Mouse (Mus musculus) C2C12 (cell line): ENCODE measurements around the gene Mr1. TPM values are rescaled to one million over a fixed set of nuclear protein-coding genes. Genes with fewer than 3 reads are reported as not detected.
A peak's percentile ranks its signal among the peaks of the same experiment; 100 is the strongest.

Source experiments
- H3K27me3 ChIP-seq: one replicate; pipeline ENCODE4 v1.6.1; 2011; ENCODE audit not compliant: control insufficient read depth, insufficient read depth, insufficient read length
- H3K36me3 ChIP-seq: one replicate; pipeline ENCODE4 v1.6.1; 2011; ENCODE audit not compliant: control insufficient read depth, insufficient read depth
- H3K4me3 ChIP-seq: one replicate; pipeline ENCODE4 v1.5.1; 2011; ENCODE audit warnings: mild to moderate bottlenecking, control low read depth; ENCODE audit not compliant: poor library complexity, insufficient read depth, severe bottlenecking
- H3K79me2 ChIP-seq: one replicate; pipeline ENCODE4 v1.6.1; 2011; ENCODE audit not compliant: control insufficient read depth, insufficient read depth
- H3K79me3 ChIP-seq: one replicate; pipeline ENCODE4 v1.6.1; 2011; ENCODE audit warnings: low read depth, control low read depth
- H3ac ChIP-seq: one replicate; pipeline ENCODE3; 2011; ENCODE audit warnings: low read depth; ENCODE audit not compliant: control insufficient read depth, insufficient read length
- CEBPB ChIP-seq: IDR thresholded peaks from one replicate; pipeline ENCODE4 v1.6.1; 2011; ENCODE audit warnings: low read depth, mild to moderate bottlenecking, control low read depth, moderate library complexity
- CTCF ChIP-seq: IDR thresholded peaks from one replicate; pipeline ENCODE4 v1.5.1; 2011; ENCODE audit not compliant: control insufficient read depth, insufficient read depth, insufficient read length
- FOSL1 ChIP-seq: IDR thresholded peaks from one replicate; pipeline ENCODE4 v1.8.0; 2011; ENCODE audit warnings: mild to moderate bottlenecking, low read length; ENCODE audit not compliant: poor library complexity, insufficient read depth, severe bottlenecking
- MAX ChIP-seq: IDR thresholded peaks from one replicate; pipeline ENCODE4 v1.6.1; 2011; ENCODE audit warnings: mild to moderate bottlenecking, control low read depth
- MYOD1 ChIP-seq: IDR thresholded peaks from one replicate; pipeline ENCODE4 v1.6.1; 2011; ENCODE audit warnings: low read depth; ENCODE audit not compliant: control insufficient read depth, insufficient read length
- MYOG ChIP-seq: IDR thresholded peaks from one replicate; pipeline ENCODE4 v1.6.1; 2011; ENCODE audit not compliant: control insufficient read depth, insufficient read length; ENCODE audit errors: extremely low read depth
- USF1 ChIP-seq: IDR thresholded peaks from one replicate; pipeline ENCODE4 v1.6.1; 2011; ENCODE audit warnings: low read depth, mild to moderate bottlenecking, control low read depth, moderate library complexity
- polyA plus RNA-seq: library from polyadenylated mRNA; unstranded; fragments of >200 nt; fragmentation: generic; extraction: Trizol; gene quantifications from one replicate; pipeline ENCODE4 v1.2.1, GENCODE M21; 2012; ENCODE audit warnings: missing spikeins

Gene Mr1
- polyA plus RNA-seq, 1 experiment, result 1.1 TPM

DNA sequence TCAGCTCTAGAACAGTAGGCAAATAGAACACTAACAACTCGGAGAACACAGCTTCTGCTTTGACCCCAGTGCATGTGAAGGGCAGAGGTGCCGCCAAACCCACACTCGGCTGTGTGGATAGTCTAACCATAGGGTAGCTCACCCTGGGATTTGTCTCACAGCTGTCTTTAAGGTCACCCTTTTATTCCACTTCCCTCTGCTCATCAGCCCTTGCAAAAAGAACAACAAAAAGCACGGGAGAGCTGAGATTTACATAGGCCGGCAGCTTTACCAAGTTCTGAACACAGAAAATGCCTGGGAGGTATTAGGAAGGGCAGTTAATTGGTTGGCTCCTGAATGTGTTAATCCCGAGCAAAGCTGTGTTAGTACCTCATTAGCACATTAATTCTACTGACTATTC, 35.1 kb downstream of the Mr1 start:
- Histone ChIP-seq H3K27me3 (no peaks in the 10 kb centered on the region), H3K4me3 (no peak overlapping the region)
- TF ChIP-seq FOSL1, result no peak
- no peak for TF ChIP-seq CTCF
- TF ChIP-seq MAX, result no peak
- TF ChIP-seq MYOG, result no peak
- no peak for TF ChIP-seq CEBPB
- no peak for TF ChIP-seq USF1
- no peak for TF ChIP-seq MYOD1

DNA sequence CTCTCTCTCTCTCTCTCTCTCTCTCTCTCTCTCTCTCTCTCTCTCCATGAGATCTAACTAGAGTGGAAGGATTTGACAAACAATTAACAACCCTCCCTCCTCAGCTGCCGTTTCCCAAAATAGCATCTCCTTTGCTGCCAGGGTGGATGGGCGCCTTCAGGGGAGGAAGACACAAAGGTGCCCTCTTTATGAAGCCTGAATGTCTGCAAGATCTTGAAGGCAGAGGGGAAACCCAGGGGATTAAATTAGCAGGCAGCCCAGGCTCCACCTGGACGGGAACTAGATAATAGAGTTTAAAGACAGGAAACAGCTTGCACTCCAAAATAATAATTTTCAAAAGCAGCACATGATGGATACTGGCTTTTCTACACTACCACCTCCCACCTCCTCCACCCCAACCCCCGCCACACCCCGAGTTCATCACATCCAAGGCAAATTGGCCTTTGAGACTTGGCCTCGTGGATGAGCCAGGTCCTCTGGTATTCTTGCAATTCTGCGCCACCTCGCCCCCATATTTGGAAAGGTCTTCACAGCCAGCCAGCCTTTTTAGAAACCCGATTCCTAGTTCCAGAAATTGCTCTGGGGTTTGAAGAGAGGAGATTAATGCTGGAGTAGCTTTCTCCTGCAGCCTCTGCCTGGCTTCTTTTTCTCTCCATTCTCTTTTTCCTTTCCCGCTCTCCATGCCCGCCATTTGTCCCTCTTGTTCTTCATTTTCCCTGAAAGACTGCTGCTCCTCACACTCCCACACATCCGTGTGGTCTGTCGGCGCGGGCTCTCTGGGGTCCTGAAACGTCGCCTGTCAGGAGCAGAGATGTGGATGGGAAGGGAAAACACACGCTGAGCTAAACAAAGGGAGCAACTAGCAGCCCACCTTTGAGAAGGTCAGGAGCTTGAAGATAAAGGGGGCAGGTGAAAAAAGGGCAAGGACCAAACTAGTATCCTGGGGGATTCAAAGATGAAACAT, 36.9 kb downstream of the Mr1 start:
- Histone ChIP-seq H3K79me3 (no peaks in the 10 kb centered on the region), H3K27me3 (no peaks in the 10 kb centered on the region), H3ac (peak overlapping the region; percentile 52), H3K4me3 (no peak overlapping the region), H3K36me3 (no peaks in the 10 kb centered on the region), H3K79me2 (no peaks in the 10 kb centered on the region)
- TF ChIP-seq MAX, result no peak
- TF ChIP-seq MYOD1, result peak; percentile 15

More for the DNA sequence above, 35.1 kb downstream of the Mr1 start:
- no peak overlapping the region for H3ac ChIP-seq
- H3K36me3 ChIP-seq, result no peaks in the 10 kb centered on the region
- H3K79me3 ChIP-seq, result no peaks in the 10 kb centered on the region
- H3K79me2 ChIP-seq, result no peaks in the 10 kb centered on the region

DNA sequence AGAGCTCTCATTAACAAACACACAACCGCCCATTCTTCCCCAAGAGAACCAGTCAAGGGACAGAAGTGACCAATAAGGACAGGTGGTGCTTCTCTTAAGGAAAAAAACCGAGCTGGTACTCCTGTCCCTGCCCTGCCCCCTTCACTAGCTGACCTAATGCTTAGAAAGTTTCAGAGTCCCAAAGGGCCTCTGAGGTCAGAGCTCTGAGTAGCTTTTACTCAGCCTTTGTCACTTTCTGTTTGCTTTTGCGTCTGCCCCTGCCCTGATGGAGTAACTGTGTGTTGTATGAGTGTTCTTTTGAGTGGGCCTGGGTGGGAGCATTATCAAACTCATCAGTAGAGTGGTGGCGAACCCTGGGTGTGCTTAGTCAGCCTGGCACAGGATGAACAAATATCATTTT, 38.2 kb downstream of the Mr1 start:
- Histone ChIP-seq H3K27me3 (no peaks in the 10 kb centered on the region), H3ac (no peak overlapping the region), H3K36me3 (no peaks in the 10 kb centered on the region), H3K4me3 (no peak overlapping the region), H3K79me3 (no peaks in the 10 kb centered on the region), H3K79me2 (no peaks in the 10 kb centered on the region)
- TF ChIP-seq MAX, result no peak
- TF ChIP-seq CTCF, result no peak
- no peak for TF ChIP-seq FOSL1
- TF ChIP-seq CEBPB, result no peak
- TF ChIP-seq MYOD1, result peak; percentile 73

DNA sequence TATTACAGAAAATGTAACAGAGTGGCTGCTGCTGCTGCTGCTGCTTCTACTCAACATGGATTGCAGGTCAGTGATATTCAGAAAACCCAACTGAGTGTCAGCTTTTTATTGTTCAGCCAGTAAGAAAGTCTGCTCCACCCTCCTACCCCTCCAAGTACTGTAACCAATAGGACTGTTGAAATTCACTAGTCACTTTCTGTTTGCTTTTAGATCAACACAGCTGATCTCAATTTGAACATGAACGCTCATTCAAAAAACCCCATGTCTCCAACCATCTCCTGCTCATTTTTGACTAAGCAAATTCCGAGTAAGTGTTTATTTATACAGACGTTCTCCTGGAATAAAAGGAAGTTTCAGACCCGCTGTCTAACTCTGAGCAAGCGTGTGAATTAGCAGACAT, 38.8 kb downstream of the Mr1 start:
- TF ChIP-seq CEBPB, result no peak
- TF ChIP-seq CTCF, result no peak
- TF ChIP-seq USF1, result no peak
- no peak for TF ChIP-seq FOSL1
- no peak for TF ChIP-seq MAX
- no peak for TF ChIP-seq MYOD1
- no peak for TF ChIP-seq MYOG

DNA sequence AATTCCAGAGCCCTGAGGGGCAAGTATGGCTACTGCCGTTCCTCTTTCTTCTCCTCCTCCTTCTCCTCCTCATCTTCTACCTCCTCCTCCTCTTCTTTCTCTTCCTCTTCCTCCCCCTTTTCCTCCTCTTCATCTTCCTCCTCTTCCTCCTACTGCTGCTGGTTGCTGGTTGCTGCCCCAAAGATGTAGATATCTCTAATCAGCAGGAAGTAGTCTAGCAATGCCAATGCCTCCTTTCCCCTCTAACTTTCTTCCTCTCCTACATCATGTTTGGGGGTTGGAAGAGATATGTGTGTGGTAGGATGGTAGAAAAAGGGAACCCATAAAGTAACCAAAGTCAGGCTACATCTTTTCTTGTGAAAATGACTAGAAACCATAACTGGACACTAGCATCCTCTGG, 40.3 kb downstream of the Mr1 start:
- Histone ChIP-seq H3K4me3 (no peak overlapping the region), H3K79me2 (no peaks in the 10 kb centered on the region), H3ac (no peak overlapping the region), H3K36me3 (no peaks in the 10 kb centered on the region), H3K79me3 (no peaks in the 10 kb centered on the region), H3K27me3 (no peaks in the 10 kb centered on the region)
- TF ChIP-seq FOSL1 (no peak), CTCF (no peak), CEBPB (no peak), MYOG (no peak), MYOD1 (no peak), USF1 (no peak), MAX (no peak)

More for the DNA sequence above, 38.8 kb downstream of the Mr1 start:
- Histone ChIP-seq H3ac (no peak overlapping the region), H3K79me2 (no peaks in the 10 kb centered on the region), H3K79me3 (no peaks in the 10 kb centered on the region), H3K4me3 (no peak overlapping the region), H3K27me3 (no peaks in the 10 kb centered on the region), H3K36me3 (no peaks in the 10 kb centered on the region)

DNA sequence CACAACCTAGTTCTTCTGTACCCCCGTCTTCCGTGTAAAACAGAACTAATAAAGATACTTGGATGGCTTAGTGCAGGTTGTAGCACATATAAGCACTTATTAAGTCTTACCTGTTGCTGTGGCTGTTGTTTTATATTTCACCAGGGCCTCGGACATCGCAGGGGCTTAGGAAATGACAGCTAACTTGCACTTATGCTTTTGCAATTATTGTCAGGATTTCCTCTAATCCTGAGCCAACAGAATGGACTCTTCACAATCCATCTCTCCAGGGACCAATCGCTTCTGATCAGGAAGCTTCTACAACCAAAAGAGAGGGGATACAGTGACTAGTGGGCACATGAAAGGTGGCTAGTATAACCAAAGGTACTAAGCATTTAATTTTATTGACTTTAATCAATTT, 42.6 kb downstream of the Mr1 start:
- H3K4me3 ChIP-seq, result no peak overlapping the region
- H3K27me3 ChIP-seq, result no peaks in the 10 kb centered on the region
- H3K79me3 ChIP-seq, result peaks cover 4% of the 10 kb centered on the region
- peaks cover 5% of the 10 kb centered on the region for H3K79me2 ChIP-seq
- H3K36me3 ChIP-seq, result no peaks in the 10 kb centered on the region
- TF ChIP-seq MAX (no peak), CTCF (no peak), MYOD1 (no peak), CEBPB (no peak), FOSL1 (no peak), USF1 (no peak), MYOG (no peak)
- H3ac ChIP-seq, result no peak overlapping the region
